Mouse (Mus musculus) heart, adult 11 months (tissue): Measurements from ENCODE around the gene Prpf8.
A peak's percentile ranks its signal among the peaks of the same experiment; 100 is the strongest.

Experiments
- DNase-seq: peaks from one replicate; pipeline ENCODE4 v3.0.0; 2022

Gene Prpf8

DNA sequence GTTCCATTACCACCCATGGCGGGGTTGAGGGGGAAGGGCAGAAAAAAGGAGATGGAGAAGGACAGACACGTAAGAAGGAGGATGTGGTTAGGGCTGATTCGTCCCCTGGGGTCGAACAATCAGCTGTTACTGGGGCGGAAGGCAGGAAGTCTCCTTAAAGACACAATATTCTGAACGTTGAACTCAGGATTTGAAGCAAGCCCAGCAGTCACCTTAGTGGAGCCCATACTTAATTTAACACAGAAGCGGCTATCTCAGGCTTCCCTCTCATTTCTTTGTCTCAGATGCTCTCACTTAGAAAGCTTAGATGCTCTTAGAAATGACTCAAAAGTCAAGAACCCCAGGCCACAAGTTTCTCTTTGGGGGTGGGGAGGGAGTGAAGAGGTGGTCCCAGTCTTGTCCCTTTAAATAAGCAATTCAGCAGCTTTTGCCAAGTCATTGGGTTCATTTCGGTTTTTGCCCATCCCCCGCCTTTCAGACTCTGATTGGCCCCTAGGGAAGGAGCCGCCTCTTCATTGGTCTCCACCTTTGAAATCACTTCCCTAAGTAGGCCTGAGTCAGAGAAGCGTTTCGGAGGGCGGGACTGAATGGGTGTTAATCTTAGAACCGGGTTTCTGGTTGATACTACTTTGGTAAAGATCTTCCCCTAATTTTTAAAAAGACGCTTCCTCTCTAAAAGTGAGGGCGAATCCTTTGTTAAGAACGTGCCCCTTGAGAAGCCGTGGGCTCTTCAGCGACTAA is 26.3 kb upstream of the Prpf8 start:
- DNase-seq, result peak; percentile 100

DNA sequence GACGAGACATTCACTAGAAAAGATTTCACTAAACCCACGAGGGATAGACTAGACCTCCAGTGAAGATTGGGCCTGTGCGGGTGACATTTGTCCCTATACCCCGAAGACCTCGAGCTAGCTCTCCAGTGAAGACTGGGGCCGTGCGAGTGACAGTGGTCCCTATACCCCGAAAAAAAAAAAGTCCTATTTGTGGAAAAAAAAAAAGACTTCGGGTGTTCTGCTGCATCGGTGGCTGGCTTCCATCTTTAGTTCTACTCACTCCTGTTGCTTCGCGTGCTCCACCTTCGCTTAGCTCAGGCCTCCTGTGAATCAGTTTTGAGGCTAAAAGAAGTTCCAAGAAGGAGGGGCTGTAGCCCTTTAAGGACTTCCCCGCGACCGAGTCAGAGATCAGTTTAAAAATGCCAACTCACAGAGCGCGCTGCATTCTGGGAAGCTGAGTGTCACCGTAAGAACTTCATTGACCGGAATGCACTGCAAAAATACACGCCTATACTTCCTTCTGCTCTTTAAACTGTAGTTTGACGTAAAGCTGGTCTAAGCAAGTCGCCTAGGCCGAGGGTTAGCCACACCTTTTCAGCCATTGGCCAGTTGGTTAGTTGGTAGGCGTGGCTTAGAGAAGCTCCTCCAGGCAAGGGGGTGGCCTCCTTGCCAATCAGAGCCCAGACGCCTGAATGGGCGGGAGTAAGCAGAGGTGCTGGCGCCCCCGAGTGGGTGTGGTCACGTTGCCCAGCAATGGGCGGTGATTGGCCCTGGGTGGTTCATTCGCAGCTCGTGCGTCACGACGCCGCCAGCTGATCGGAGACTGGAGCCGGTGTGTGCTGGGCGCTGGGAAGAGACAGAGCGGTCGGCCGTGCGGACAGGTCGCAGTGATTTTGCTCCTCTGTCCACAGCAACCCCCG is 25.5 kb upstream of the Prpf8 start, which contains the start of gene Tlcd2:
Gene Tlcd2, plus strand, starts transcription at position 872 of the 899 bp plus-strand sequence.
- DNase-seq, result peak; percentile 100

DNA sequence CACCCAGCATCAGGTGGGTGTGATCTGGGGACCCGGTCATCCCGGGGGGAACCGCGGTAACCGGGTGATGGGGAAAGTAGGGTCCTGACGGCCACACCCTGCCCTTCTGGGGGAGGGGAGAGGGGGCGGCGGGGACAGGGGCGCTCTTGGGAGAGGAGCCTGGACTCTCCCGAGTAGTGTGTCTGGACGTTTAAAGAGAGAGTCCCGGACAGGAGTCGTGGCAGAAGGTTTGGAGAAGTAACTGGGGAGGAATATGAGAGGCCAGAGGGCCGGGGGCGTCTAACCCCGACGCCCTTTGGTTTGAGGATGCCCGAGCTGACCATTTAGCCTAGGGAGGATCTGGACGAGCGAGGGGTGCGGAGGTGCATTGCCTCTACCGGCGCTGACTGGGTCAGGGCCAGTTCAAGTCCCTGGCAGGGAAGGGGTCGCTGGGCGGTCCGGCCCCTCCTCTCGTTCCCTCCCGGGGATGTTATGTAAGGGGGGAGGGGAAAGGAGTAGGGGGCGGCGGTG is 24.8 kb upstream of the Prpf8 start:
- no peak for DNase-seq

DNA sequence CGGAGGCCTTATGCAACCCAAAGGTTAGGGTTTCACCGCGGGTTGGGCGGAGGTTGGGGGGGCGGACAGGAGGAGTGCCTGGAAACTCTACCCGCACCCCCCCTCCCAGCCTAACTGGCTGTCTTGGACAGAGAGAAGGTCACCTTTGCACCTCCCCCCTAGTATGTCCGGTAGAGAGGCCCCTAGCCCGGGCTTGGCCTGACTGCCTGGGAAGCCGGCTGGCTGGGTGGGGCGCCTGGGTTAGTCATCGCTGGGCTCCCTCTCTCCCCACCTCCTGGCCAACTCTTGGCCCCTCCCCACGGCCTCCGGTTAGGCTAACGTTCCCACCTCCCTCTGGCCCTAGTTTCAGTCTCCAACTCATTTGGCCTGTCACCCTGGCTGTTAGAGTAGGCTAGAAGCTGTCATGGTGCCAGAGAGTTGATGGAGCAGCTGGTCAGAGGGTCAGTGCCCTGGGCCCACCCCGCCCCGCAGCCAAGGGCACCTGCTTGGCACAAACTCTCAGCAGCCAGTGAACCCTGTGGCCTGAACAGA is 24.3 kb upstream of the Prpf8 start:
- peak; percentile 100 for DNase-seq

DNA sequence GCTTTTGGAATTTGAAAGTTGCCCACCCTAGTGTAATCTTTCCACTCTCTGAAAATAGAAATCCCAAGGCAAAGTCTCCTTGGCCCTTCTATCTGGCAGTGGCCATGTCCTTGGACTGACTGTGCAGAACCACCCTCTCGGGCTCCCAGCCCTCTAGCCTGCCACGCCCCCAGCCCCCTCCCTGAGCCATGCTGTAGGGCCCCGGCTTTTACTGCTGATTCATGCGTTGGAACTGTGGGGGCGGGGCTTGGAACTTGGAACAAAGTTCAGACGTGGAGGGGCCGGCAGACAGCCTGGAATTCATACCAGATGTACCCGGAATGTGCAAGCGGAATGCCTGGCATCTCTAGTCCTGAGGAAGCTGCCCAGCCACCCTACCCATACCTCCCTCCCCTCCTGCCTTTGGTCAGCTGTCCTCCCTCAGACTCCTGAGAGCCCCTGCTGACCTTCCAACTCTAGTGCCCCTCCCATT is 23.7 kb upstream of the Prpf8 start:
- peak; percentile 99 for DNase-seq

DNA sequence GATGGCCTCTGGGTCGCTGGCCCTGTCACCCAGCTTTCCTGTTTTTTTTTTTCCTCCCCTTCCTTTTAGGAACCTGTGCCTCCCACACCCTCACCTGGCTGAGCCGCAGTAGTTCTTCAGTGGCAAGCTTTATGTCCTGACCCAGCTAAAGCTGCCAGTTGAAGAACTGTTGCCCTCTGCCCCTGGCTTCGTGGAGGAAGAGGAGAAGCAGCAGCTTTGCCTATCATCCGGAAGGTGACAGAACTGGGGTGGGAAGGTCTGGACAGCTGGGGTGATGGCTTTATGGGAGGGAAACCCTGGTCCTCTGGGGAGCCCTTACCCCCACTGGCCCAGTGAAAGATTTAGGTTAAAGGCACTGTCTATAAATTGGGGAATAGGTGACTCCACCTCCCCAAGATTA is 23.0 kb upstream of the Prpf8 start:
- DNase-seq, result peak; percentile 95

DNA sequence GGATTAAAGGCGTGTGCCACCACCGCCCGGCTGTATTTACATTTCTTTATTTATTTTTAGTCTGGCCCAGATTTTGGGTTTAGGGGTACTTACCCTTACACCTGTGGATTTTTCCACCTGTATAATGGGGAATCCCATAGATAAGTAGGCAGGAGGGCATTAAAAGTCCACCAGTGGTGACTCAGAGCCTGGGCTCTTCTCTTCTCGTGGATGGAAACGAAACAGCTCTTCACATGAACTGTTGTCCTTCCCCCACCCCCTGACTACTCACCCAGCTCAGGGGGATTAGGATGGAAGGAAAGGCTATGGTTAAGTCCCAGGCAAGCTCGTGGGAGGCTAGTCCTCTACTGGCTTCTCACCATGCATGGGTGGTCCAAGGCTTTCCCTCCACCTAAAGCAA is 22.2 kb upstream of the Prpf8 start:
- DNase-seq, result no peak

DNA sequence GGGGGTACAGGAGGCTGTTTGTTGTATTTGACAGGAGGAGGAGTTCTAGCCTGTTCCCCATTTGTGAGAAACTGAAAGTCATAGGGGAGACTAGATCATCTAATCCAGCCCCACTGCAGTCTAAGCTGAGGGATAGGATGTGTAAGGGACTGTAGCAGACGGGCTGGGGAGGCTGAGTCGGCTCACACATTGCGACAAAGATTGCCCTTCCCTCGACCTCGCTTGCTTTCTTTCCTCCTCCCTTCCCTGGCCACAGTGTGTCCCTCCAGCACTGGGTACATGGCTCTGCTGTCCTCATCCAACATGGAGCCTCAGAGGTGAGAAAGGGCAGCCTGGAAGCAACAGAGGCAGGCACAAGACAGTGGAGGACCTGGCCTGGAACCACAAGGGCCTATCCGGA is 21.6 kb upstream of the Prpf8 start:
- DNase-seq, result no peak

DNA sequence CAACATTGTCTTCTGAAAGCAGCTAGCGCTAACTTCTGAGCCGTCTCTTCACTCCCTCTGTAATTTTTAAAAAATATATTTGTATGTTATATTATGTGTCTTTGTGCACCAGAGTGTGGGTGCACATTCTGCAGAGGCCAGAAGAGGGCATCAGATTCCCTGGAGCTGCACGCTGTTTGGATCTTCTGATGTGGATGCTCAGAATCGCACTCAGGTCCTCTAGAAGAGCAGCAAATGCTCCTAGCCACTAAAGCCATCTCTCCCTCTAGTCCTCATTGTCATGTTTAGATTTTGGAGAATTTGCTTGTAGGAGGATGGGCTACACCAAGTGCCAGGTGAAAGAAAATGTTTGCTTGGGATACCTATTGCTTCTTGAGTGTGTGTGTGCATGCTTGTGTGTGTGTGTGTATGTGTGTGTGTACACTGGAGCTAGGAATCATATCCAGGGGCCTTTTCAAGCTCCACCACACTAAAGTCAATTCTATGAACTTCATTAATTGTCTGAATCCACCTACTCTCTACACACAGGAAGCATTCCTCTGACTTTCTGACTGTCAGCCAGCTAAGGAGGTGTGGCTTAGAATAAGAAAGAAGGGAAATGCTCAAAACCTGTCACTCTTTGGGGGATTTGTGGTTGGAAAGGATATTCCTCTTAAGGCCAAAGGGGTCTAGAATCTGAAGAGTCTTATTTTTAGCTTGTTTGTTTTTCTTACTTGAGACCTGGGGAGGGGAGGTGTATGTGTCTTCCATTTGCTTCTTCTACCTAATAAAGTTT is 19.7 kb upstream of the Prpf8 start:
- no peak for DNase-seq

DNA sequence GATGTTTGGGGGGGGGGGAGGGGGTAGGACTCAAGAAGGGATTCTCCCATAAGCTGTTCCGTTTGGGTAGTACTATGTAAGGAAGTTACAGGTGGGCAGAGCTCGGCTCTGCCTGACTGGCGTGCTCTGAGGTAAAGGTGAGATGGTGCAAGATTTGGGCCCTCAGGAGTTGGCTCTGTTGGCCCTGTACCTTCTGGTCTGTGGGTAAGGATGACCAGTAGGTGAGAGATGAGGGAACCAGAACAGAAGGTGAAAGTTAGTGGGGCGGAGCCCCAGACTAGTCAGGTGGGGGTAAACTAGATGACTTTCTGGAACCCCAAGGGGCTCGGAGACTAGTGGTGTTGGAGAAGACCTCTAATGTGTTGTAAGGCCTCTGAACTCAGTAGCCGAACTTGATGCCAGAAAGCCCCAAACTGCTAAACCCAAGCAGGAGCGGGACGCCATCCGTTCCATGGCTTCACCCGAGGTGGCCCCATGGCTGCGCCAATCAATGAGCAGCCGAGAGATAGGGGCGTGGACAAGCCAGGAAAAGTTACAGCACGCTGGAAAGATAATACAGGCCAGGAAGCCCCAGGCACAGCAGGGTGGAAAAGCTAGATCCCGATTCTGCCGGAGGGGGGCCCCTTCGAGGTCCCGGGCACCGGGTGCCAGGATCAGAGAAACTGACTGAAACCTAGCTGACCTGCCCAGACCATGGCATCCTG is 19.0 kb upstream of the Prpf8 start:
- DNase-seq, result peak; percentile 99

DNA sequence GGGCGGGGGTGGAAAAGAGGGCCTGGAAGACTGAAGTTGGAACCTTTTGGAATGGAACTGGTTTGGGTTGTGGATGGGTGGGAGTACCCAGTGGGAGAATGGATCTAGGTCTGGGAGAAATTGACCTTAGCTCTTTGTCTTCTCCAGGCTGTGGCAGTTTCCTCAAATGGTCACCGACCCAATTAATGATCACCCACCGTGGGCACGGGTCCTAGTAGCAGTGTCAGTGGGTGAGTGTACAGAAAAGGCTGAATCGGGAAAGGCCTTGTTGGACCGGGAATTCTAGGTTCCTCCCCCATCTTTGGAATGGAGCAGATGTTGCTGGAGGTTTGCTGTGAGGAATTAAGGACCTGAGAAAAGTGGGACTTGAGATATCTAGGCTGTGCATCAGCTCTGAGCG is 18.2 kb upstream of the Prpf8 start:
- no peak for DNase-seq

DNA sequence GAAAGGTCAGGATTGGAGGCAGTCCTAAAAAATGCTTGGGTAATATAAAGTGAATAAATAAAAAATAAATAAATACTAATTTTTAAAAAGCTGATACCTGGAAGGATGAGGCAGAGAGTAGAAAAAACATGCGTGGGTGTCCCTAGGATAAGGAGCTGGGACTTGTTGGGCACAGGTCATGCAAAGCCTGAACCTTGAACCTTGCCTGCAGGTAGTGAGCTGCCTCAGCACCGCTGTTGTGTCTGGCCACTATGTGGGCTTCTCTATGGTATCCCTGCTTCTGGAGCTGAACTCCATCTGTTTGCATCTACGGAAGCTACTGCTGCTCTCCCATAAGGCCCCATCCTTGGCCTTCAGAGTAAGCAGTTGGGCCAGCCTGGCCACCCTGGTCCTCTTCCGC is 17.4 kb upstream of the Prpf8 start:
- DNase-seq, result no peak

DNA sequence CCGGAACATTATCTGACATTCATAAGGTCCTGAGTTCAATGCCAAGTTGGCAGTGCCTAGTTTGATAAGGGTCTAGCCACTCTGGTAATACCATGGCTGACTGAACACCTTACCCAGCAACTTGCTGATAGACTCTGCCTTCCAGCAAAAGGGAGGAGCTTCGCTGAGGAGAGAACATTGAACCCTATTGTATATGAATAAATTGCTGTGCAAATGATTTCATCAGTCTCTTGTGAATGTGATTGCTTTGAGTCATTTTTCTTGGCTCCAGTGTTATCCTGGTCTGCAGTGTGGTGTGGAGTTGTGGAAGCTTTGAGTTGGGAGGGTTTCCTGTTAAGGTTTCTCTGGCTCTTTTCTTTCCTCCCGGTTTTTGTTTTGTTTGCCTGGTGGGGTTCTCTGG is 15.9 kb upstream of the Prpf8 start:
- DNase-seq, result no peak

DNA sequence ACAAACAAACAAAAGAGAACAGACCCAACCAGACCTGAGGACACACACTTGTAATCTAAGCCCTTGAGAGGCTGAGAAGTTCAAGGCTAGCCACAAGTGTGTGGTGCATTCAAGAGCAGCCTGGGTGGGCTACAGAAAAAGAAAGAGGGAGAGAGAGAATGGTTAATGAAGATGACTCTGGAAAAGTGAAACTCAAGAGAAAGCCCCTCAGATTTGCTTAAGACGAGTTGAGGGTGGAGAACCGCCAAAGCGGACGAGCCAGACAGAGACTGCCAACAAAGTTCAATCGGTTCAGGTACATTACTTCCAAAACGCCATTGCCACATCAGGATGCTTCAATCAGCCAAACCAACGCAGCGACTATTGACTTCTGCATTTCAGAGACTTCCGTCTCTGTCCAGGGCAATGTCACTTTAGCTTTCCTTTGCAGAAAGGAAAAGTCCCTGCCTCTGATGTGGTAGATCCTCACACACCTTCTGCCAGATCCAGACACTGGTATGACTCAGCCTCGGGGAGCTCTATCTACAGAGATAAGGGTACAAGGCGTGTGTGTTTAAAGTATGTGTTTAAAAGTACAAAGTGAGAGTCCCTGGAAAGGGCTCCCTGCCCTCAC is 14.0 kb upstream of the Prpf8 start:
- peak; percentile 63 for DNase-seq

DNA sequence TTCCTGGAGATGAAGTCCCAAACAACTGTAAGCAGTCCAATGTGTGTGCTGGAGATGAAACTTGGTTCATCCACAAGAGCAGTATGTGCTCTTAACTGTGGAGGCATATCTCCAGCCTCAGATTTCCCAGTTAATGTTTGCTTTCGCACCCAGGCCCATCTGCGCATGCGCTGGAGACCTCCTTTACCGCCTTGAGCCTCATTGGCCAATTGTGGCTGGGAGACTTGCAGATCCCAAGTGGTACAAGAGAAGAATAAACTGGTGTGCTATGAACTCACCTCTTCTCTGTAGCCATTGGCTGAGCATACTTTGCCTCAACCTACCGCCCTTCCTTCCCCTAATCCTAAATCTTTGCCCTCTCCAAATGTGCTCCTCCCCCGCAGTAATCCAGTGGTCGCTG is 13.2 kb upstream of the Prpf8 start:
- no peak for DNase-seq

DNA sequence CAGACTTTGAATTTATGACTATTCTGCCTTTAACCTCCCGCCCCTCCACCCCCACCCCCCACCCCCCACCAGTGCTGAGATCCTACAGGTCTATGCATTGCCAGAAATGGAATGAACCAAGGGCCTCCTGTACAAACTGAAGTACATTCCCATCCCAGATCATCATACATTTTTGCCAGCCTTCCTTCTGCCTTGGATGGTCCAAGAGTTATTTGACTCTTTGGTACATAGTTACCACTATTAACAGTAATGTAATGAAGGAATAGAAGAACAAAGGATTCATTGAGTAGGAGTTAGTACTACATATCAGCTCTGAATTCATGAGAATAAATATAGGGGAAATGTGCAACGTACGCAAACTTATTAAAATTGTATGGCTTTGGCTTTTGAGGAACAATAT is 424 bp upstream of the Prpf8 start:
- no peak for DNase-seq

DNA sequence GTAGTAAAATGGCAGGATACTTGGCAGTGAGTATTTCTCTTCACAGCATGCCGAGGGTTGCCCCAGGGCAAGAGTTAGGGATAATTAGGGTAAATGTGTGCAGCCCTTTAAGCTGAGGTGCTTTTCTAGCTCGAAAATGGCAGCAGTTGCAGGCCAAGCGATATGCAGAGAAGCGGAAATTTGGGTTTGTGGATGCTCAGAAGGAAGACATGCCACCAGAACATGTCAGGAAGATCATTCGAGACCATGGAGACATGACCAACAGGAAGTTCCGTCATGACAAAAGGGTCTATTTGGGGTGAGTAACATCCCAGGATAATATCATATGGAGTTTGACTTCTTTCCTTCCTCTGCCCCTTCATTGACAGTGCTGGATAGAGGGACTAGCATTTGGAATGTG is 880 bp downstream of the Prpf8 start:
- no peak for DNase-seq

DNA sequence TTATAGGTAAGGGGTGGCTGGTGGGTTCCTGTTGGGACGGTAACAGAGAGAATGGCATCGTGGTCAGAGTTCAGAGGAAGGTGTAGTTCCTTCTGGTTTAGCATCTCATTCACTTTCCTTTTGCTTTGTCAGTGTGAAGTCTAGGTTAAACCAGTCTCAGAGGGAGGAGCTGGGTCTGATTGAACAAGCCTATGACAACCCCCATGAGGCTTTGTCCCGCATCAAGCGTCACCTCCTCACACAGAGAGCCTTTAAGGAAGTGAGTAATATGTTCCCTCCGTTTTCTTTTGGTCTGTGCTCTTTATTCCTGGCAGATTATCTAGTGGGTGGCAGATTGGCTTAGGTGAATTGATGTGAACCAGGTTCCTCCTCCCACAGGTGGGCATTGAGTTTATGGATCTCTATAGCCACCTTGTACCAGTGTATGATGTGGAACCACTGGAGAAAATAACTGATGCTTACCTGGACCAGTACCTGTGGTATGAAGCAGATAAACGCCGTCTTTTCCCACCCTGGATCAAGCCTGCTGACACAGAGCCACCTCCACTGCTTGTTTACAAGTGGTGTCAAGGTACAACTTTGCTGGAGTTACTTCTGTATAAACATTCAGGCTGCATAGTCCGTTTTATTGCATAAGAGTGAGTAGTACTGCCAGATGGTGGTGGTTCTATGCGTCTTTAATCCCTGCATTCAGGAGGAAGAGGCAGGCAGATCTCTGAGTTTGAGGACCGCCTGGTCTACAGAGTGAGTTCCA is 7.9 kb downstream of the Prpf8 start:
- peak; percentile 74 for DNase-seq

DNA sequence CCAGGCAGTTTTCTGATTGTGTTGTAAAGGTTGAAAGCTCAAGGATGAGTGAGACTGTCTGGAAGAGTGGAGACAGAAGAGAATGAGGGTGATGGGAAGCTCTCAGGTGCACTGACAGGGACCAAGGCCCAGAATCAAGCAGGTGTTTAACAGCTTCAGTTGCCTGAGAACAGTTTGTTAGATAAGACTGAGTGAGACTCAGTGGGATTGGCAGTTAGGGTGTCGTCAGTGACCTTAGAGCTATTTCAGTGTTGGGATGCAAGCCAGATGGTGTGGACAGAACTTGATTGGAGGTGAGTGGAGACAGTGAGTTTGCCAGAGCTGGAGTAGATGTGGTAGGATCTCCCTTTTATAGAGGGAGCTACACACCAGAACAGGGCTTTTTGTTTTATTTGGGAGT is 11.5 kb downstream of the Prpf8 start:
- DNase-seq, result peak; percentile 96

DNA sequence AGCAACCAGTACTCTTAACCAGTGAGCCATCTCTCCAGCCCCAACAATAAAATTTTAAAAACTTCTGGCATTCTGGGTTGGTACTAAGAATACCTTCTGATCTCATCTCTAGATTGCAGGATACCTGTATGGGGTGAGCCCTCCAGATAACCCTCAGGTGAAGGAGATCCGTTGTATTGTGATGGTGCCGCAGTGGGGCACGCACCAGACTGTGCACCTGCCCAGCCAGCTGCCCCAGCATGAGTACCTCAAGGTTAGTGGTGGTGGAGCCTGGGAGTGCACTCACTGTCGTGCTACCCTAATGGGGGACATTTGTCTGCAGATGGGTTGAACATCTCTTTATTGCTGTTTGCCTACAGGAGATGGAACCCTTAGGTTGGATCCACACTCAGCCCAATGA is 21.5 kb downstream of the Prpf8 start:
- DNase-seq, result peak; percentile 92

DNA sequence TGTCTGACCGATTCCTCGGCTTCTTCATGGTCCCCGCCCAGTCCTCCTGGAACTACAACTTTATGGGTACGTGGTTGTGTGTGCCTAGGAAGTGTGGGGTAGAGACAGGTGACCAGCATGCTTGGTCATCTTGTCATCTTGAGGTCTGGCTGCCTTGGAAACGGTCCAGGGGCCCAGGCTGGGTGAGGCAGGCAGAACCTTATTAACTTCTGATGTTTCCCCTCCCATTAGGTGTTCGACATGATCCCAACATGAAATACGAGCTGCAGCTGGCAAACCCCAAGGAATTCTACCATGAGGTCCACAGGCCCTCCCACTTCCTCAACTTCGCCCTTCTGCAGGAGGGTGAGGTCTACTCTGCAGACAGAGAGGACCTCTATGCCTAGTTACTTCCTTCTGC is 22.3 kb downstream of the Prpf8 start:
- DNase-seq, result peak; percentile 95
